Mouse (Mus musculus) adipocyte (in vitro differentiated cells): ENCODE results near the gene Rps27l.

Source experiments
- DNase-seq: peaks from one replicate; pipeline ENCODE4 v3.0.0-alpha.2; 2016; ENCODE audit warnings: low spot score

Rps27l gene

DNA sequence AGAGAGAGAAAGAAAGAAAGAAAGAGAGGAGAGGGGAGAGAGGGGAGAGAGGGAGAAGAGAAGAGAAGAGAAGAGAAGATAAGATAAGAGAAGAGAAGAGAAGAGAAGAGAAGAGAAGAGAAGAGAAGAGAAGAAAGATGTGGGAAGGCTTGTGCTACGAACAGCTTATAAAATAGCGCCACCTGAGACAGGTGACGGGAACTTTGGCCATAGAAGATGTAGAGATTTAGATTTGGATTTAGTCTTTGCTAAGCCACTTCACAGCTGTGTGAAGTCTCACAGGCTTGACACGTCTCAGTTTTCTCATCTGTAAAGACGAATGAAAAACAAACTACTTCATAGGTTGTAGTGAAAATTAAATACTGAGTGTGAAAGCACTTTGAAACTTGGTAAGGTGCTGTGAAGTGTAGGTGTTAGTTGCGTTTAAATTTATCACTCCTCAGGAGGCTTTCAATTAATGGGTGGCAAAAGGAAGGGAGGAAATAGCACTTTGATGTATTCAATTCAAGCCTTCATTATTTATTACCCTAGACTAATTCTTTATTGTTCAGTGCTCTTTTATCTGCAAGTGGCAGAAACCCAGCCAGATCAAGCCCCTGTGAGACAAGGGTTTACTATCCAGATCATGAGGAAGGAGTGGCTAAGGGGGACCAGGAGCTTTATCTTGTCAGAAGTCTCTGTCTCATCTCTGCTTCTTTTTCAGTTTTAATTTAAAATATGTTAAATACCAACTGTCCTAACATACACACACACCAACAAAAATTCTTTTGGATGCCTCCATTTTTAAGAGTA, 25.2 kb upstream of the Rps27l start:
- no peak for DNase-seq

DNA sequence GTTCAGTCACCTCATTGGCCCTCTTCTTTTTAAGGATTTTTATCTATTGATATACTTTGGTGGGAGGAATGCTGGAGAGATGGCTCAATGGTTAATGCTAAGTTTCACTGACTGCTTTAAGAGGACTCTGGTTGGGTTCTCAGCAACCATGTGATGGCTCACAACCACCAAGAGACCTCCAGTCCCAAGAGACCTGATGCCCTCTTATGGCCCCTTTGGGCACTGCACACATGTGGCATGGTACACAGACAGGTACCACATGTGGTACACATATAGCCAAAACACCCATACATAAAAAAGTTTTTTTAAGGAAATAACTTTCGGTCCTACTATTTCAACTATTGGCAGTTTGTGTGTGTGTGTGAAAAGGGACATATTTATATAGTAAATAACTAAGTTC, 23.8 kb upstream of the Rps27l start:
- no peak for DNase-seq

DNA sequence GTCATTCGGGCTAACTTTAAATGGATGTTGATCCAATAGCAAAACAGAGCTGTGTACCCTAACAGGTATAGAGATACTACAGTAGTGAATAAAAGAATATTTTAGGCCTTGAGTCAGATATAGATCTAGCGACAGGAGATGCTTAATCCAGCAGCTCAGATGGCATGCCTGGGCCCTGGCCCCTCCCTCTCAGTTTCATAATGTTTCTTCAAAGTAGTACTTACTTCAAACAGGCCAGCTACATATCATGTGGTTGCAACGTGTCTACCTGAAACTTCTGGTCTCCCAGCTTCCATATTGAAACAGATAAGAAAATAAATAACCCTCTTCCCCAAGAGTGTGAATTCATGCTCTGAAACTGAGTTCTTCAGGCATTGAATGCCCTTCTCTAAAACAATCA, 20.0 kb upstream of the Rps27l start:
- DNase-seq = no peak

DNA sequence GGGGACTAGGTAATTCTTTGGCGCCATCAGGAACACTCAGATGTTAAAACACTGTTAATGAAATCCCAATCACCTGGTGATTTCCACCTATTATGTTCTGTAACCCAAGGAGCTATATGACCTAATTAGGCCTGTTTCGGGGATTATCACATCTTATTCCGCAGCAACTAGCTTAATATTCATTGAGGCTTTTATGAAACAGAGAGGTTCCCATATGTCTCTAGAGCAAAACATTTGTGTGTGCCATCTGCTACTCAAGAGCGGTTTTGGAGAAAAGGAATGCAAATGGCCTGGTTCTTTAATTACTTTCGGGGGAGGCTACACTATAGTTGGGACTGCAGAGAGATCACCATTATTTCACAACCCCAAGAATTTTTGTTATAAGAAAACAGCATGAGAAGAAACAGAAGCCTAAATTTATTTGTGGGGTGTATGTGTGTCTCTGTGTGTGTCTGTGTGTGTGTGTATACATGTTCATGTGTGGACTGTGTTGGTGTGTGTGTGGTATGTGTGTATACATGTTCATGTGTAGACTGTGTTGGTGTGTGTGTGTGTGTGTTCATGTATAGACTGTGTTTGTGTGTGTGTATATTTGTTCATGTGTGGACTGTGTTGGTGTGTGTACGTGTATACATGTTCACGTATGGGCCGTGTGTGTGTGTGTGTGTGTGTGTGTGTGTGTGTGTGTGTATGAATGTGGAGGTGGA, 18.0 kb upstream of the Rps27l start:
- DNase-seq = no peak

DNA sequence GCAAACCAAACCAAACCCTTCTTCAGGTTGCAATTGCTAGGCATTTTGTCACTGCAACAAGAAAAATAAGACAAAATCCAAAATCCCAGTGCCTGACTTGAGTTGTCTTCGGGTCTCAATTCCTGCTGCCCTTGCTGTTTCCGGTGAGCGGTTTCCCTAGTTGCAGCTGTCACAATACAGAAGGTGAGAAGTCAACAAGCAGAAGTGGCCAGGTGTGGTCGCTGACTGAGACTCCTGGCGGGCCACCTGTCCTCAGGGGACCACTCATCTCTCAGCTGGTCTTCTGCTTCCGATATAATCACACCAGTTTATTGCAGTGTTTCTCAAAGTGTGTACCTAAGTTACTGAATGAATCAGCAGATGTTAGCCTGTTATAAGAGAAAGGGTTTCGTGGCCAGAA, 15.5 kb upstream of the Rps27l start:
- DNase-seq = no peak

DNA sequence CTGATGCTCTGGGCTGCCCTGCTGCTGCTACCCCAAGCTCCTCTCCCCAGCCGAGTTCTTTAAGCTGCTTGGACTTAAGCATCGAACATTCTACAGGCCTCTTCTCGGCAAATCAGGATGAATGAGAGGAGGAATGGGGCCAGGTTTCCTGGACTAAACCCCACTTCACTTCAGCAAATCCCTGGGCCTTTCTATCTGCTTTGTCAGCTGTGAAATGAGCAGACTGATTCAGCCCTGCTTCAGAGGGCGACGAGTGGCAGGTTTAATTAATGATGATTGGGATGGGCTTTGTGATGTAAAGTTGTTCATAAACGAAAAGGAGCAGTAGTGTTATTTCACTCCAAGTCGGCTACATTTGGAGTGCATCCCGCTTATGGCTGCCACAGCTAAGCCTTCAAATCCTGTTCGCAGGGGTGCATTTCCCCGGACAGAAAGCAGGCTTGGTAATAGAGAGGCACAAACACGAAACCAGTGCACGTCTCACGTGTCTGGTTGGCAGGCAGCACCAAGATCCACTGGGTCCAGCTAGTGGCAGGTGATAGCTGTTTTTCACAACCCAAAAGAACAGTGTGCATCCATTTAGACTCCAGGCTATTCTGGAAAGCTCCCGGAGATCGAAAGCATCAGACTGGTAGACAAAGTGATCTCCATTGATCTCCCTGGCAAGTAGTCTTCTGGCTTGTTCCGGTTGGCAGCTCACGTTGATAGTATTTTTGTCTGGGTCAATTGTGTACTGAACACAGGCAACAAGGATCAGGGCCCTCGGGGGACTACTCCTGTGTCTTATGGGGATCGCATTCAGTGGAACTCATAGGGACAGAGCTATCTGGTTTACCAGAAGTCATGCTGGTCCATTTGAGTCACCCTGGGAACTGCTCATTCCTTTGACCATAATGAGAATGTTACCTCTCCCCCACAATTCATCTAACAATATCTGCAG, 11.7 kb upstream of the Rps27l start:
- no peak for DNase-seq

DNA sequence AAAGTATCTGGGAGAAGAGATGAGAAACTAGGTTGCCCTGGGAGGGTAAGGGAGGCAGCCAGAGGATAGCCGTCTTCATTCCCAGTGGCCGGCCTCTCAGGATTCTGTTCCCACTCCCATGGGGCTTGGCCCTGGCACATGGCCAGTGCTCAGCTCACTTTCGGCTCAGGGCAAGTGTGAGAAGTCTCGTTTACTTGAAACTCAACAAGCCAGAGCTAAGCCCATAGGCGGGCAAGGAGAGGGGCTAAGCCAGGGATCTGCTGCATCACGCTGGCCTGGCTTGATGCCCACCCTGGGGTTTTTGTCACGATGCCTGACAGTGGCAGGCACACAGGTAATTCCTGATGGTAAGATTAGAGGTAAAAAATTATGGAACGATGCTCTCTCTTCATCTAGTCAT, 8.4 kb upstream of the Rps27l start:
- DNase-seq = peak; percentile 60

DNA sequence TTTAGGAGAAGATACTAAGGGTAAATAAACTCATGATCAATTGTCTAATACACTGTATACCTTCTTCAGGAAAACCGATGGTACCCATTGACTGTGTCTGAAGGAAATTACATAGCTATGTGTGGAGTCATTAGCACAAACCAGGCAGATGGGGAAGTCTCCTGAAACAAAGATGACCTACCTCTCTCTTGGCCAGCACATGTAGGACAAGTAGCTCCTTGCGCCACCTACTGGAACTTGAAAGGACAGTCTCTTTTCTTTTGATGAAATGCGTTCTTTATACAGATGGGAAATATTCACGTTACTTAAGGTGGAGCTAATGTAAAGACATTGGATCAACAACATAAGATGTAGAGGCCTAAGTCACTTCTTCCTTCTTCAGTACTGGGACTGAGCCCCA, 7.0 kb upstream of the Rps27l start:
- DNase-seq = peak; percentile 82

DNA sequence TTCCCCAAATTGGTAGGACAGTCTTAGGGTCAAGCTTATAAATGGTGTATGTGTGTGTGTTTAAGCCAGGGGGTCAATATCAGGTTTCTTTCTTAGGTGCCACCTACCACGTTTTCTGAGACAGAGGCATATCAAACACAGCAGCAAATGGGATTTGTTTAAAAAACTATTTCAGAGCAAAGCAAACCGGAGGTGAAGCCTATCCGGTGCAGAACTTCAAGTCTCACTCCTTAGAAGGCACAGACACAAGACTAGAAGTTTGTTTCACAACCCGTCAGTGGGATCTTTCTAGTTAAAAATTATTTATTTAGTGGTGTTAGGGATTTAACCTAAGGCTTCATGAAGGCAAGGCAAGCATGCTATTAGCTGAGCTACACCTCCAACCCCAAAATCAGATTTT, 725 bp upstream of the Rps27l start:
- DNase-seq = no peak

DNA sequence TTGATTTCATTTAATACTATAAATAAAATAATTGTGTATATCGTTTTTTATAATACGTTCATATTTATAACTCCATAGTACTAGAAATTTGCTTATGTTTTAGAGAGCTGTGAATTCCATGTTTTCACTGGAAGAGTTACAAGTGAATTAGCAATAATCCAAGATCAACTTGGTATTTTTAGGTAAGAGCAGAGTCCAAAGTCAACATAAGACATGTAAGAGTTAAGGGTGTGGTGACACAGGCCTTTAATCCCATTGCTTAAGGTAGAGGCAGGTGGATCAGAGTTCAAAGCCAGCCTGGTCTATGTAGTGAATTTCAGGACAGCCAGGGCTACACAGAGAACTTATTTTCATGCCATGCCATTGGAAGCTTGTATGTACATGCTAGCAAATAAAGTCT, 2.6 kb downstream of the Rps27l start:
- no peak for DNase-seq

DNA sequence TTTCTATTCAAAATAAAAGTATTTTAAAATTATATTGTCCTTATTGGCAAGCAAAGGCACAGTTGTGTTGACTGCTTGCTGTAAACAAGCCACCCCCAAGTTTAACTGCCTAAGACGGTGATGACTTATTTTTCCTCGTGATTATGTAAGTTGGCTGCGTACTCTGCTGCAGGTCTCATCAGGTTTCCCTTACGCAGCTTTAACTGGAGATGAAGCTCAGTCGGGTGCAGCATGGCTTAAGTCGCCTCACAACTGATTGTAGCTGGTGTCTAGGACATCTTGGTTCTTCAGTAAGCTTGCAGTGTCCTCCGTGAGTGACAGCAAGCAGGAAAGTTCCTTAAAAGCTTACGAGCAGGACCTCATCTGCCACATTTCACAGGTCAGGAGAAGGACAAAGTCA, 6.4 kb downstream of the Rps27l start:
- DNase-seq = no peak

DNA sequence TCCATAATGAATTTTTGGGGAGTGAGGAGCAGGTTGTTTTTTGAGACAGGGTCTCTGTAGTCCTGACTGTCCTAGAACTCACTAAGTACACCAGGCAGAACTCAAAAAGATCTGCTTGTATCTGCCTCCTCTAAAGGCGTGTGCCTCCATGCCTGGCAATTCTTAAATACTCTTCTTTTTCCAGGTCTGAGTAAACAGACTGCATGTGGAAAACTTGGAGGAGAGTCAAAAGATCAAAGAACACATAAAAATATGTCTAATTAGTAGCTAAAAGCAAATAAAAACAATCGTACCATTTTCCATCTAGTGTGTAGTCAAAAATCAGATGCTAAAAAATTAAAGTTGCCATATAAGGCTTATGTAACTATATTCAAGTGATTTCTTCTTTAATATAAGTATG, 7.0 kb downstream of the Rps27l start:
- DNase-seq = no peak

DNA sequence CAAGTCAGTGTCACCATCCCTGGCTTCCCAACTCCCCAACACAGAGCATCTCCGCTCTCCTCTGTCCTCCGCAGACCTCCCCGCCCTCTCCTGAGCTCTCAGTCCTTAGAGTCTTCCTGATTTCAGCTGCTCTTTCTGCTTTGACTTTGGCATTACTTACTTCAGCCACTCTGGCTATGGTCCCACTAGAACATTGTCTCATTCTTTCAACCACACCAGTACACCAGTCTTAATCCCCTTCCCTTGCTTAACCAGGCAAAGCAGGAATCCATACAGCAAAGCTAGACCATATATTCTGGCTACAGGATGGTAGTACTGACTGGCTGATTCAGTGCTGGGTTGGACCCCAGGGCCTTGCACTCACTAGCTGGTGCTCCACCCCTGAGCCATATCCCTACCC, 11.6 kb downstream of the Rps27l start:
- DNase-seq = peak; percentile 57

DNA sequence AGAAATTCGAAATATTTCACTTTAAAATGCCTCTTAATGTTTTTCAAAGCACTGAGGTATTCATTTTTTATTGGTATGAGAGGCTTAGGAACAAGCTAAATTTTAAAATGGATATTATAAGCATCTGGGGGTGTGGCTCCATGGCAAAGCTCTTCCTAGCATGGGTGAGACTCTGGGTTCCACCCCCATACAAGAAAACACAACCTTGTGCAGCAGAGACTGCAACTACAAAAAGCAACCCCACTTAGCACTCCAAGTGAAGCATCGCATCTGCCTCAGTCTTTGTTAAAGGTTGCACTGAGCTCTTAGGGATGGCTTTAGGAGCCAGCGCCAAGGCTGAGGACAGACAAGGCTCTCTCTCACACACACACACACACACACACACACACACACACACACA, 15.6 kb downstream of the Rps27l start:
- no peak for DNase-seq

DNA sequence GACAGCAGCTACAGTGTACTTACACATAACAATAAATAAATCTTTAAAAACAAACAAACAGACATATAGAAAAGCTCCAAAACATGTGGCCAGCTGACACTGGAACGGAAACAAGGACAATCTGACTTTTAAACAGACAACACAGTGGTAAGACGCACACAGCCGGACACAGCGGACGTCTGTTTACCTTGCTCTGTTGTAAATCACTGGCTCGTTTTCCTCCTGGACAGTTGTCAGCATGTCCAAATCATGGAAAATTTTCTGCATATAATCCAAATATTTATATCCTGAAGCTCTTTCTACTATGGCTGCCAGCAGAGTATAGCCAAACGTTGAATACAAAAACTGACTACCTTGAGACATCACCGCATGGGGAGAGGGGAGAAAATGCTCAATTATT, 21.6 kb downstream of the Rps27l start:
- DNase-seq = no peak

DNA sequence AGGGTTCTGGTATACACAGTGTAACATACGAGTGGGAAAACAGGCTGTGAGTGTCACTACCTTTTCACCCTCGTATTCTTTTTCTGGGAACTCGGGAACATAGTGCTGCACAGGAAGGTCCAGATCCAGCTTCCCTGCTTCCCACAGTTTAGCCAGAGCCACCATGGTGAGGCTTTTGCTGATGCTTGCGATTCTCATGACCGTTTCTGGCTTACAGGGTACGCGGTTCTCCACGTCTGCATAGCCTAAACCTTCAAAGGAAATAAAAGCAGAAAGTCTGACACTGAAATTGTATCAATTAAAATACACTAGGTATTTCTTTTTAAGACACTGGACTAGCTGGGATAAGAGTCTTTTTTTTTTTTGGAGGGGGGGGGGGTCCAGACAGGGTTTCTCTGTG, 25.2 kb downstream of the Rps27l start:
- DNase-seq = no peak

DNA sequence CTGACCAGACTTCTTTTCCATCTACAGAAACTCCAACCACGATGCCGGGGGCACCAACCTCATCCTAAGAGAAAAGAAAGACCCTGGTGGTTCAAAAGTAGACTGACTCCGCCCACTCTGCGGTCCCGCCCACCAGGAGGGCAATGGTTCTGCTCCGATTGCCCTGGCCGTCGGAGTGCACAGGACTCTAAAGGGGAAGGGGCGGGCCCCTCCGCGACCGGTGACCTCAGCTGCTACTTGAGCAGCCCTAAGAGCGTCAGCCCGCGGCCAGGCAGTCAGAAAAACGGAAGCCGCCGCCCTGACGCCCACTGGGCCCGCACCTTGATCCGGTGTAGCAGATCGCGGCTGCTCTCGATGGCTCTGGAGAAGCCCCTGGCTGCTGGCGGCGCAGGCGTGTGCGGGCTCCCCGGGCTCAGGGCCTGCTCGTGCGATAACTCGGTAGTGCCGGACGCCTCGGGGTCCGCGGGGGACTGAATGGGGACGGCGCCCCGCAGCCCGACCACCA, 28.9 kb downstream of the Rps27l start:
- DNase-seq = peak; percentile 75

DNA sequence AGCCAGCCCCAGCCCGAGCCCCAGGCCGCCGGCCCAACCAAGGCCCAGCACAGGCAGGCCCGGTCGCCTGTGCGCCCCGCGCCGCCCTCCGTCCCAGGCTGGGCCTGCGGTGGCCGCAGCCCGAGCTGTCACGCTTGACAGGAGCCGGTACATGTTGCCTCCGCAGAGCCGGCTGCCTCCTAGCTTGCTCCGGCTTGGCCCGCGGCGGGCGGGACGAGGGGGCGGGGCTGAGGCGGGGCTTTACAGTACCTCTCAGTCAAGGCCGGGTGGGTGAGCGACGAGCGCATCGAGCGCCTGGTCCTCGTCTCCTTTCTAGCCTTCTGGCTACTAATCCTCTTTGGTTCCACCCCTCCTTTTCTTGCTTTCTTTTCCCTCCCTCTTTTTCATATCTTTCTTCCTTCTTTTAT, 29.4 kb downstream of the Rps27l start, which contains the start of gene Lactb:
Lactb (minus strand) TSS at position 246 of the 407 bp plus-strand sequence.
- peak; percentile 89 for DNase-seq

DNA sequence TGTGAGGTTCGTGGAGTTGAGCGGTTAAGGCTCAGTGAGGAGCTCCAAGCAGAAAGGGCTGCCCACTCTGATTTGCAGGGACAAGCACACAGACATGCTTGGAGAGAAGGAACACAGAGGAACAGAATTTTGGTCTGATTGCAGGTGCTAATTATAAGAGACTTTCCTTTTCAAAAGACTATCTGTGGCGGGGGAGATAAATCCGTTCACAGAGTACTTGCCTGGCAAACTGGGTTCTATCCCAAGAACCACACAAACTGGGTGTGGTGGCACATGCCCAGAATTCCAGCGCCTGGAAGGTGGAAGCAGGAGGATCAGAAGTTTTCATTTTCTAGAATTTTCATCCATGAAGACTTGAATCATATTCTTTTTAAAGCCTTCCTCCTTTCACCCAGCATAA, 31.2 kb downstream of the Rps27l start:
- no peak for DNase-seq

DNA sequence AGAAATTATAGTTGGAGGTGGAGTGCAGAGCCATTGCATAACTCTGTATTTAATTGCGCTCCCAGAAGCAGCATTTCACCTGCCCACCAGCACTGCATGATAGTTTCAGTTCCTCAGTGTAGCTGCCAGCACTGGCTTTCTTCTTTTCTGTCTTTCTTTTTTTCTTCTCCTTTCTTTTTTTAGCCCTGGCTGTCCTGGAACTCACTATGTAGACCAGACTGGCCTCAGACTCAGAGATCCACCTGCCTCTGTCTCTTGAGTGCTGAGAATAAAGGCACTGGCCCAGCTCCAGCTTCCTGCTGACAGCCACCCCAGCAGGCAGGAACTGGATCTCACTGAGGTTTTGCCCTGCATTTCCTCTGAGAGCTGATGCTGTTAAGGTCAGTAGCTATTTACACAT, 32.1 kb downstream of the Rps27l start:
- no peak for DNase-seq

DNA sequence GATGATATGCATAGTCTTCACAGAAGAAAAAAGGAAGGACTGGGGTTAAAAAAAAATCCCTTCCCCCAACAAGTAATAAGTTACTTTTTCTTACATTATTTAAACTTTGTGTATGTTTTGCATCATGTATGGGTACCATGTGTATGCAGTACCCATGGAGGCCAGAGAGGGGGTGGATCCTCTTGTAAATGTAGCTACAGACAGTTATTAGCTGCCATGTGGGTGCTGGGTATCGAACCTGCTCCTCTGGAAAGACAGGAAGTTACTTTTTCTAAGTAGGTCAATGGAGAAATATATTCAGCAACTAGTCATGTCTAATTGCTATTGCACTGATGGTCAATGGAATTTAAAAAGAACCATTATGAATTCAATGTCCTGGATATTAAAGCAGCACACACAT, 32.6 kb downstream of the Rps27l start:
- no peak for DNase-seq

DNA sequence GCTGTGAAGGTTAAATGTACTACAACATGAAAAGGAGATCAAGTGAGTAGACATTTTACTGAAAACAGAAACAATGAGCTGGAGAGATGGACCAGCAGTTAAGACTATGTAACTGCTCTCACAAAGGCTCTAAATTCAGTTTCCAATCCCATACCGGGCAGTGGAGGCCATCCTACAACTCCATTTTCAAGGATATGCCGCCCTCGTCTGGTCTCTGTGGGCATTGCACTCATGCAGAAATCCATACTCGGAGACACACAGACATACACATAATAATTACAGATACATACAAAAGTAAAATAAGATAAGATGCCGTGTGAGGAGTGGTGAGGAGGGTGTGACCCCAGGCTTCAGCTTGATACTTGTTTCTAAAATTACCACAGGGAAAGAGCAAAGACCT, 34.6 kb downstream of the Rps27l start:
- DNase-seq = peak; percentile 56
